Mouse (Mus musculus) ZHBTc4 (cell line): ENCODE measurements at regions not wholly inside any gene's neighbourhood (a gene's known extent, or its start where the extent isn't known, plus 50 kb on each side); places are given as distances from the start of the nearest gene placed in this dataset.

Experiments
- DNase-seq: peaks from one replicate; pipeline ENCODE4 v3.0.0-alpha.2; 2011; ENCODE audit warnings: low read depth, low spot score

DNA sequence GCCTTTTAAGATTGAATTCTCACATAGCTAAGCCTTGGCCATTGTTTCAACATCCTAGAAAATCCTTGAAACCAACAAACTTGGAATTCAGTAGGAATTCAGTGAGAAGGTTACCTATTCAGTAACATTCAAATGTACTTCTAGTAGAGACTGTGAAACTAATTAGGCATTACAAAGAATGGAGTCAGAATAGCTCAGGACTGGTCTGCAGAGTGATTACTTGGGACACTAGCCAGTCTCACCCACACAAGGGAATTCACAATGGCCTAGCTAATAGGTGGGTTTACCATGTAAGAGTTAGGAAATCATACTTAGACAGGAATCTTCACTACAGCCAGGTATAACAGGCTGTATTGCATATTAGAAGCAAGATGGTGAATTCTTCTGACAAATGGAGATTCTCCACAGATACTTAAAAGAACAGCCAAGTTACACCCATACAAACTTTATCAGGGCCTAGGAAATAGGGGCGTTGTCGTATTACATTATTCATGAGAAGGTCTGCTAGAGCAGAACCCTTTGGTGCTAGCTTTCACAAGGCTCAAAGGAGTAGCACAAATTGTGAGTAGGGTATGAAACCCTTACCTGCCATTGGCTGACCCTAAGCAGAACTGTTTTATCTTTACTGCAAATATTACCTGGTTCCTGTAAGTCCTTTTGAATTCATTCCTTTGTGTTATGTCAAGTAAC is 113.9 kb upstream of the Gm12887 start:
- DNase-seq: peak; percentile 64
